Mouse (Mus musculus) brain, embryonic 14.5 days (tissue): ENCODE data around the gene Rbm6.

Source experiments
- CTCF ChIP-seq: fragments of 200-500 bp; IDR thresholded peaks from 2 replicates; pipeline ENCODE4 v1.5.1; 2012; ENCODE audit warnings: inconsistent platforms, mild to moderate bottlenecking, moderate library complexity, borderline replicate concordance; ENCODE audit not compliant: insufficient read depth, insufficient read length; ENCODE audit errors: extremely low read depth
- POLR2A ChIP-seq: fragments of 200-500 bp; IDR thresholded peaks from 2 replicates; pipeline ENCODE4 v1.6.1; 2012; ENCODE audit warnings: mild to moderate bottlenecking, inconsistent platforms, borderline replicate concordance; ENCODE audit not compliant: poor library complexity, insufficient read depth, insufficient read length, severe bottlenecking; ENCODE audit errors: extremely low read depth

DNA sequence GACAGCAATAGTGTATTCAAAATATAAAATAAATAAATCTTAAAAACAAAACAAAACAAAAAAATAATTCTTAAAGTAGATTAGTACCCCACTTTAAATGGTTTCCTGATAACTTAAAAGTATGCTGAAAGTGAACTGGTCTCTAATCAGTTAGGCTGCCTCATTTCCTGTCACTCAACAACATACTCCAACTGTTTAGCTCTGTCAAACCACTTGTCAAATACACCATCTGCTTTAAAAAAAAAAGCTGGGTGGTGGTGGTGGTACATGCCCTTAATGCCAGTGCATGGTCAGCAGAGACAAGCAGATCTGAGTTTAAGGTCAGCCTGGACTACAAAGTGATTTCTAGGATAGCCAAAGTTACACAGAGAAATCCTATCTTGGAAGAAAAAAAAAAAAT, 96.2 kb downstream of the Rbm6 start:
- TF ChIP-seq CTCF (no peak), POLR2A (no peak)
